Mouse (Mus musculus) hindbrain, embryonic 13.5 days (tissue): ENCODE measurements at regions not wholly inside any gene's neighbourhood (a gene's known extent, or its start where the extent isn't known, plus 50 kb on each side); places are given as distances from the start of the nearest gene placed in this dataset.

Experiments
- ATAC-seq: fragments of 200-750 bp; cut with Nextera tagmentation; 2 replicates; pipeline ENCODE4 v1.8.0; 2017; ENCODE audit warnings: moderate TSS enrichment; ENCODE audit not compliant: low FRiP score
- H3K27ac ChIP-seq: fragments of 300-500 bp; sonication (generic); 2 replicates; pipeline ENCODE4 v1.5.1; 2015; ENCODE audit warnings: inconsistent platforms, mild to moderate bottlenecking, moderate library complexity
- H3K27me3 ChIP-seq: fragments of 300-500 bp; sonication (generic); 2 replicates; pipeline ENCODE4 v1.6.1; 2015; ENCODE audit warnings: mild to moderate bottlenecking, inconsistent platforms
- H3K36me3 ChIP-seq: fragments of 300-500 bp; sonication (generic); 2 replicates; pipeline ENCODE4 v1.6.1; 2015; ENCODE audit warnings: mild to moderate bottlenecking, inconsistent platforms
- H3K4me1 ChIP-seq: fragments of 300-500 bp; sonication (generic); replicated peaks from 2 replicates; pipeline ENCODE4 v1.6.1; 2015; ENCODE audit warnings: inconsistent platforms
- H3K4me2 ChIP-seq: fragments of 300-500 bp; sonication (generic); 2 replicates; pipeline ENCODE4 v1.6.1; 2015; ENCODE audit warnings: inconsistent platforms, mild to moderate bottlenecking, moderate library complexity
- H3K4me3 ChIP-seq: fragments of 300-500 bp; sonication (generic); 2 replicates; pipeline ENCODE4 v1.5.1; 2015; ENCODE audit warnings: mild to moderate bottlenecking, inconsistent platforms
- H3K9ac ChIP-seq: fragments of 300-500 bp; sonication (generic); 2 replicates; pipeline ENCODE4 v1.6.1; 2015; ENCODE audit warnings: mild to moderate bottlenecking, inconsistent platforms
- H3K9me3 ChIP-seq: fragments of 300-500 bp; sonication (generic); 2 replicates; pipeline ENCODE4 v1.6.1; 2016; ENCODE audit warnings: inconsistent platforms
- WGBS: fragments of 180-500 bp; shearing (Covaris S2); methylation state at CpG from one replicate; pipeline ENCODE4 v1.1.7; 2015; 5-methylcytosine and 5-hydroxymethylcytosine counted together

- no peak overlapping the region for H3K27ac ChIP-seq
- no peaks in the 10 kb centered on the region for H3K4me1 ChIP-seq
- ATAC-seq, result no peak
- H3K4me2 ChIP-seq, result no peak overlapping the region
- no peak overlapping the region for H3K9ac ChIP-seq
- H3K36me3 ChIP-seq, result no peaks in the 10 kb centered on the region
- no peak overlapping the region for H3K4me3 ChIP-seq
- H3K9me3 ChIP-seq, result no peaks in the 10 kb centered on the region
- H3K27me3 ChIP-seq, result no peaks in the 10 kb centered on the region
These were observed 424.2 kb downstream of the Cntn6 start for GRCm38 (mm10) chr6:104916787-104917186.

- Histone ChIP-seq H3K36me3 (no peaks in the 10 kb centered on the region), H3K27me3 (no peaks in the 10 kb centered on the region), H3K9ac (no peak overlapping the region), H3K4me3 (no peak overlapping the region), H3K4me1 (no peaks in the 10 kb centered on the region), H3K9me3 (no peaks in the 10 kb centered on the region), H3K27ac (no peak overlapping the region), H3K4me2 (no peak overlapping the region)
- WGBS, result 81% methylated on average over 1 of the region's 1 CpGs
- no peak for ATAC-seq
These were observed 430.0 kb downstream of the Cntn6 start for GRCm38 (mm10) chr6:104922577-104922976.

GRCm38 (mm10) chr6:104926088-104926487 is 433.5 kb downstream of the Cntn6 start:
- no peak overlapping the region for H3K4me3 ChIP-seq
- no peaks in the 10 kb centered on the region for H3K9me3 ChIP-seq
- no peaks in the 10 kb centered on the region for H3K4me1 ChIP-seq
- no peak overlapping the region for H3K27ac ChIP-seq
- H3K9ac ChIP-seq, result no peak overlapping the region
- no peak overlapping the region for H3K4me2 ChIP-seq
- no peaks in the 10 kb centered on the region for H3K36me3 ChIP-seq
- H3K27me3 ChIP-seq, result no peaks in the 10 kb centered on the region
- ATAC-seq, result no peak

- Histone ChIP-seq H3K27me3 (no peaks in the 10 kb centered on the region), H3K9me3 (no peaks in the 10 kb centered on the region), H3K4me1 (no peaks in the 10 kb centered on the region), H3K4me2 (no peak overlapping the region), H3K4me3 (no peak overlapping the region), H3K27ac (no peak overlapping the region), H3K9ac (no peak overlapping the region), H3K36me3 (no peaks in the 10 kb centered on the region)
- WGBS, result 70% methylated on average over 5 of the region's 5 CpGs
- ATAC-seq, result no peak
These were observed 437.7 kb downstream of the Cntn6 start for GRCm38 (mm10) chr6:104930284-104930683.

- no peaks in the 10 kb centered on the region for H3K9me3 ChIP-seq
- H3K36me3 ChIP-seq, result no peaks in the 10 kb centered on the region
- ATAC-seq, result no peak
- 95% methylated on average over 4 of the region's 4 CpGs for WGBS
- H3K27me3 ChIP-seq, result no peaks in the 10 kb centered on the region
- H3K27ac ChIP-seq, result no peak overlapping the region
- H3K4me1 ChIP-seq, result no peaks in the 10 kb centered on the region
- H3K9ac ChIP-seq, result no peak overlapping the region
- no peak overlapping the region for H3K4me2 ChIP-seq
- no peak overlapping the region for H3K4me3 ChIP-seq
These were observed 439.6 kb downstream of the Cntn6 start for GRCm38 (mm10) chr6:104932153-104932552.

- H3K4me1 ChIP-seq, result no peaks in the 10 kb centered on the region
- no peak overlapping the region for H3K9ac ChIP-seq
- no peak overlapping the region for H3K4me2 ChIP-seq
- 93% methylated on average over 1 of the region's 1 CpGs for WGBS
- no peaks in the 10 kb centered on the region for H3K27me3 ChIP-seq
- ATAC-seq, result no peak
- H3K4me3 ChIP-seq, result no peak overlapping the region
- no peak overlapping the region for H3K27ac ChIP-seq
- no peaks in the 10 kb centered on the region for H3K9me3 ChIP-seq
- no peaks in the 10 kb centered on the region for H3K36me3 ChIP-seq
These were observed 446.5 kb downstream of the Cntn6 start for GRCm38 (mm10) chr6:104939134-104939533.

- ATAC-seq, result no peak
- Histone ChIP-seq H3K9ac (no peak overlapping the region), H3K27ac (no peak overlapping the region), H3K4me2 (no peak overlapping the region), H3K4me1 (no peaks in the 10 kb centered on the region), H3K36me3 (no peaks in the 10 kb centered on the region), H3K9me3 (no peaks in the 10 kb centered on the region), H3K4me3 (no peak overlapping the region), H3K27me3 (no peaks in the 10 kb centered on the region)
These were observed 481.9 kb downstream of the Cntn6 start for GRCm38 (mm10) chr6:104974517-104974916.

- WGBS, result 48% methylated on average over 1 of the region's 1 CpGs
- Histone ChIP-seq H3K4me2 (no peak overlapping the region), H3K27ac (no peak overlapping the region), H3K9ac (no peak overlapping the region), H3K27me3 (no peaks in the 10 kb centered on the region), H3K4me1 (no peaks in the 10 kb centered on the region), H3K36me3 (no peaks in the 10 kb centered on the region), H3K9me3 (no peaks in the 10 kb centered on the region), H3K4me3 (no peak overlapping the region)
- ATAC-seq, result no peak
These were observed 491.6 kb downstream of the Cntn6 start for GRCm38 (mm10) chr6:104984144-104984543.

- Histone ChIP-seq H3K27me3 (no peaks in the 10 kb centered on the region), H3K27ac (no peak overlapping the region), H3K4me1 (no peaks in the 10 kb centered on the region), H3K36me3 (no peaks in the 10 kb centered on the region), H3K9ac (no peak overlapping the region), H3K4me3 (no peak overlapping the region), H3K4me2 (no peak overlapping the region), H3K9me3 (no peaks in the 10 kb centered on the region)
- 88% methylated on average over 4 of the region's 4 CpGs for WGBS
- no peak for ATAC-seq
These were observed 497.3 kb downstream of the Cntn6 start for GRCm38 (mm10) chr6:104989863-104990262.

- Histone ChIP-seq H3K9me3 (no peaks in the 10 kb centered on the region), H3K9ac (no peak overlapping the region), H3K36me3 (no peaks in the 10 kb centered on the region)
These were observed 497.8 kb downstream of the Cntn6 start for GRCm38 (mm10) chr6:104990366-104990765.

GRCm38 (mm10) chr6:104999601-105000000 is 507.0 kb downstream of the Cntn6 start:
- Histone ChIP-seq H3K27me3 (no peaks in the 10 kb centered on the region), H3K4me2 (no peak overlapping the region), H3K36me3 (no peaks in the 10 kb centered on the region), H3K9me3 (peaks cover 3% of the 10 kb centered on the region; the same call in 1 of the 2 replicates), H3K9ac (no peak overlapping the region), H3K4me1 (no peaks in the 10 kb centered on the region), H3K27ac (no peak overlapping the region), H3K4me3 (no peak overlapping the region)
- ATAC-seq, result no peak
- 91% methylated on average over 1 of the region's 1 CpGs for WGBS

More at GRCm38 (mm10) chr6:104990366-104990765, 497.8 kb downstream of the Cntn6 start:
- H3K27me3 ChIP-seq, result no peaks in the 10 kb centered on the region
- H3K4me3 ChIP-seq, result no peak overlapping the region
- H3K4me1 ChIP-seq, result no peaks in the 10 kb centered on the region
- 82% methylated on average over 2 of the region's 2 CpGs for WGBS
- no peak overlapping the region for H3K27ac ChIP-seq
- ATAC-seq, result no peak
- no peak overlapping the region for H3K4me2 ChIP-seq

- Histone ChIP-seq H3K36me3 (no peaks in the 10 kb centered on the region), H3K4me3 (no peak overlapping the region), H3K9ac (no peak overlapping the region), H3K27me3 (no peaks in the 10 kb centered on the region), H3K27ac (0 out of 2 replicates have a peak overlapping the region, but pooled peaks have one; percentile 30), H3K4me2 (no peak overlapping the region), H3K4me1 (0 out of 2 replicates have a peak, but pooled peaks cover 3% of the 10 kb centered on the region), H3K9me3 (no peaks in the 10 kb centered on the region)
- no peak for ATAC-seq
- WGBS, result 70% methylated on average over 4 of the region's 4 CpGs
These were observed 528.1 kb downstream of the Cntn6 start for GRCm38 (mm10) chr6:105020672-105021071.

GRCm38 (mm10) chr6:105021174-105021573 is 528.6 kb downstream of the Cntn6 start:
- Histone ChIP-seq H3K9ac (no peak overlapping the region), H3K4me1 (0 out of 2 replicates have a peak, but pooled peaks cover 3% of the 10 kb centered on the region), H3K36me3 (no peaks in the 10 kb centered on the region), H3K4me3 (no peak overlapping the region), H3K9me3 (no peaks in the 10 kb centered on the region), H3K4me2 (no peak overlapping the region), H3K27me3 (no peaks in the 10 kb centered on the region), H3K27ac (0 out of 2 replicates have a peak overlapping the region, but pooled peaks have one; percentile 30)
- ATAC-seq, result no peak
- 59% methylated on average over 4 of the region's 4 CpGs for WGBS

- no peak overlapping the region for H3K4me2 ChIP-seq
- H3K36me3 ChIP-seq, result no peaks in the 10 kb centered on the region
- H3K4me1 ChIP-seq, result no peaks in the 10 kb centered on the region
- no peaks in the 10 kb centered on the region for H3K9me3 ChIP-seq
- H3K9ac ChIP-seq, result no peak overlapping the region
- no peak overlapping the region for H3K4me3 ChIP-seq
- H3K27ac ChIP-seq, result no peak overlapping the region
- no peaks in the 10 kb centered on the region for H3K27me3 ChIP-seq
- 56% methylated on average over 2 of the region's 2 CpGs for WGBS
- no peak for ATAC-seq
These were observed 573.6 kb downstream of the Cntn6 start for GRCm38 (mm10) chr6:105066146-105066545.
